Mouse (Mus musculus): ENCODE data around the gene Defb21.

The Defb21 gene

GRCm38 (mm10) chr2:152572114-152572794 is at the start of gene Defb21:
Gene Defb21 (plus strand): TSS chr2:152572744.
- peak in 1 of 2 experiments; percentile 42 for DNase-seq

GRCm38 (mm10) chr2:152539944-152540710 is 32.4 kb upstream of the Defb21 start, which contains the start of gene Defb29:
Gene Defb29 (minus strand): TSS chr2:152540098.
- peak; percentile 82 for DNase-seq

- DNase-seq: no peak
Measured at GRCm38 (mm10) chr2:152541979-152542378, 30.6 kb upstream of the Defb21 start.

- DNase-seq: no peak
Measured at GRCm38 (mm10) chr2:152542897-152543296, 29.6 kb upstream of the Defb21 start.

- DNase-seq: peak in 1 of 2 experiments; percentile 76
Measured at GRCm38 (mm10) chr2:152543478-152543877, 29.1 kb upstream of the Defb21 start.

- DNase-seq: peak; percentile 75 to 80
Measured at GRCm38 (mm10) chr2:152544691-152545090, 27.9 kb upstream of the Defb21 start.

- peak in 1 of 2 experiments; percentile 12 for DNase-seq
Measured at GRCm38 (mm10) chr2:152548124-152548523, 24.4 kb upstream of the Defb21 start.

GRCm38 (mm10) chr2:152553774-152554423 is 18.6 kb upstream of the Defb21 start:
- peak; percentile 72 to 87 for DNase-seq

GRCm38 (mm10) chr2:152556655-152557054 is 15.9 kb upstream of the Defb21 start:
- DNase-seq: no peak

- no peak for DNase-seq
Measured at GRCm38 (mm10) chr2:152569038-152569437, 3.5 kb upstream of the Defb21 start, which contains the start of gene Gm17416. Gene Gm17416 (plus strand): TSS chr2:152569338.

GRCm38 (mm10) chr2:152569881-152570280 is 2.7 kb upstream of the Defb21 start:
- DNase-seq: peak in 1 of 2 experiments; percentile 26

- peak; percentile 49 to 71 for DNase-seq
Measured at GRCm38 (mm10) chr2:152570313-152570712, 2.2 kb upstream of the Defb21 start.

- DNase-seq: no peak
Measured at GRCm38 (mm10) chr2:152573484-152573883, 940 bp downstream of the Defb21 start.

GRCm38 (mm10) chr2:152580107-152580506 is 7.6 kb downstream of the Defb21 start, which contains the start of gene Defb19:
Gene Defb19 (minus strand): TSS chr2:152580312.
- DNase-seq: no peak

- DNase-seq: no peak
Measured at GRCm38 (mm10) chr2:152580612-152581011, 8.1 kb downstream of the Defb21 start.

- DNase-seq: peak in 1 of 2 experiments; percentile 69
Measured at GRCm38 (mm10) chr2:152586926-152587560, 14.5 kb downstream of the Defb21 start.

GRCm38 (mm10) chr2:152588450-152588849 is 15.9 kb downstream of the Defb21 start:
- DNase-seq: no peak

- DNase-seq: peak in 1 of 2 experiments; percentile 61
Measured at GRCm38 (mm10) chr2:152589021-152589420, 16.5 kb downstream of the Defb21 start.

GRCm38 (mm10) chr2:152599299-152599698 is 26.8 kb downstream of the Defb21 start, which contains the start of gene Defb45:
Gene Defb45 (minus strand): TSS chr2:152599399.
- DNase-seq: no peak

- no peak for DNase-seq
Measured at GRCm38 (mm10) chr2:152600076-152600475, 27.5 kb downstream of the Defb21 start.

- no peak for DNase-seq
Measured at GRCm38 (mm10) chr2:152601275-152601960, 28.9 kb downstream of the Defb21 start.

- DNase-seq: peak; percentile 62 to 87
Measured at GRCm38 (mm10) chr2:152604057-152604456, 31.5 kb downstream of the Defb21 start, which contains the start of gene Defb36. Gene Defb36 (plus strand): TSS chr2:152604327.
